Mouse (Mus musculus): ENCODE data around the gene Cfap298. TPM values are rescaled to one million over a fixed set of nuclear protein-coding genes. Genes with fewer than 3 reads are reported as not detected.

The Cfap298 gene
- polyA plus RNA-seq, 1 experiment from 2014 or later = 67.8 TPM

- Histone ChIP-seq H3K4me3 (no peak overlapping the region), H3K4me1 (peaks cover 8% of the 10 kb centered on the region), H3K36me3 (no peaks in the 10 kb centered on the region), H3K9me3 (replicated peaks) (no peaks in the 10 kb centered on the region), H3K27ac (replicated peaks) (no peak overlapping the region), H3K27me3 (ENCODE audit: low read depth, poor library complexity, severe bottlenecking) (no peaks in the 10 kb centered on the region)
- 85% methylated on average over 4 of the region's 4 CpGs for WGBS
- no peak for DNase-seq (ENCODE audit: low spot score)
Observed at GRCm38 (mm10) chr16:90901364-90901763, 33.5 kb downstream of the Cfap298 start.

DNA sequence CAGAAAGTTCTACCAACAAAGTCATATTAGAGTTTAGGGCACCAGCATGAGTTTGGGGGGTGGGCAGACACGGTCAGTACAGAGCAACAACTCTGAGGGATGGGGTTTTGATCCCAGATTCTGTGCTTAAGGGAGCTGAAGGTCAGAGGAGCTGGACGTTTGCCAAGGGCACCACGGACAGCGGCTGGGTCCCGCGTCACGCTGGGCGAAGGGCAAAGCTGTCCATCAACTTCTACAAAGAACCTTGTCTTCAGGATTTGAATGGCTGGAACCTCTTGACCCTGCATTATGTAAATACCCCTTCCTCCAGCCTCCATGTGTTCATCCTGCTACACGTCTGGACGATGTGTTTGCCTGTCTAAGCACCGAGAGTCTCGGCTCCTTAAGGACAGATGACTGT lies 35.4 kb downstream of the Cfap298 start:
- no peaks in the 10 kb centered on the region for H3K36me3 ChIP-seq
- 61% methylated on average over 12 of the region's 12 CpGs for whole genome bisulfite sequencing
- no peak overlapping the region for H3K27ac ChIP-seq (replicated peaks)
- no peak for DNase-seq (ENCODE audit: low spot score)
- no peaks in the 10 kb centered on the region for H3K27me3 ChIP-seq (ENCODE audit: low read depth, poor library complexity, severe bottlenecking)
- no peak overlapping the region for H3K4me3 ChIP-seq
- H3K9me3 ChIP-seq (replicated peaks) = no peaks in the 10 kb centered on the region
- peaks cover 8% of the 10 kb centered on the region for H3K4me1 ChIP-seq

- no peaks in the 10 kb centered on the region for H3K9me3 ChIP-seq (replicated peaks)
- no peak overlapping the region for H3K27ac ChIP-seq (replicated peaks)
- no peaks in the 10 kb centered on the region for H3K36me3 ChIP-seq
- H3K27me3 ChIP-seq (ENCODE audit: low read depth, poor library complexity, severe bottlenecking) = no peaks in the 10 kb centered on the region; the same call in 1 of the 2 replicates
- no peak for DNase-seq (ENCODE audit: low spot score)
- no peak overlapping the region for H3K4me3 ChIP-seq
- peaks cover 15% of the 10 kb centered on the region for H3K4me1 ChIP-seq
- 99% methylated on average over 3 of the region's 3 CpGs for WGBS
Observed at GRCm38 (mm10) chr16:90897651-90898050, 37.3 kb downstream of the Cfap298 start.

DNA sequence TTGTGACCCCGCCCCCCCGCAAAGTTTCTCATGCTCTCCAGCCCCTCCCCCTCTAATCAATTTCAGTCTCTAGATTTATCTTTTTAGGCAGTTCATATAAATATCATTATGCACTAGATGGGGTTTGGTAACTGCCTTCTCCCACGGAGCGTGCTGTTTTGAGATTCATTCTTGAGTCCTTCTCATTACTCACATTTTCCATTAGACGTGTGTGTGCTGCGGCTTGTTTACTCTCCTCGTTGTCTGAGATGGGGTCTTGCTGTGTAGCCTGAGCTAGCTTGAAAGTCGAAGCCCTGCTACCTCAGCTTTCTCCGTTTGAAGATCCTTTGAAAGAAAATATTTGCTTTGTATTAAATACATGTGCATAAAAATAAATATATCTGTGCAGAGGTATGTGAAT lies 41.1 kb downstream of the Cfap298 start:
- Histone ChIP-seq H3K27me3 (ENCODE audit: low read depth, poor library complexity, severe bottlenecking) (no peaks in the 10 kb centered on the region; the same call in 1 of the 2 replicates), H3K27ac (replicated peaks) (no peak overlapping the region), H3K36me3 (no peaks in the 10 kb centered on the region), H3K9me3 (replicated peaks) (no peaks in the 10 kb centered on the region), H3K4me3 (no peak overlapping the region), H3K4me1 (peaks cover 10% of the 10 kb centered on the region; the same call in 1 of the 2 replicates)
- 69% methylated on average over 9 of the region's 9 CpGs for WGBS
- no peak for DNase-seq (ENCODE audit: low spot score)

DNA sequence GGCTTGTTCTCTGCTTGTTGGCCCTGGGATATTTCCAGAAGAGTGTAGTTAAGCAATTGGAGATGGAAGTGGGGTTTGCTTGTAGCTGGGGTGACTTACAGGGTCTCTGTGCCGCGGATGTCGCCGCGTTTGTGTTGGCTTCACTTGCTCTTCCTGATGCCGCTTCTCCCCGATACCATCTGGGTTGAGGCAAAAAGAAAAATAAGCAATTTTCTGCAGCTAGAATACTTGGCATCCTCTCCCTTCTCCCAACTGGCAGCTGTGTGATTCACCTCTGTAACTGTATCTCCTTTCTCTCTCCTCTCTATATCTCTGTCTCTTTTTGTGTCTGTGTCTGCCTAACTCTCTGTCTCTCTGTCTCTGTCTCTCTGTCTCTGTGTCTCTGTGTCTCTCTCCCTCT lies 41.9 kb downstream of the Cfap298 start:
- WGBS = 72% methylated on average over 7 of the region's 7 CpGs
- H3K4me3 ChIP-seq = no peak overlapping the region
- no peak overlapping the region for H3K27ac ChIP-seq (replicated peaks)
- no peaks in the 10 kb centered on the region for H3K9me3 ChIP-seq (replicated peaks)
- no peak for DNase-seq (ENCODE audit: low spot score)
- H3K36me3 ChIP-seq = no peaks in the 10 kb centered on the region
- no peaks in the 10 kb centered on the region; the same call in 1 of the 2 replicates for H3K27me3 ChIP-seq (ENCODE audit: low read depth, poor library complexity, severe bottlenecking)
- peaks cover 10% of the 10 kb centered on the region; the same call in 1 of the 2 replicates for H3K4me1 ChIP-seq

DNA sequence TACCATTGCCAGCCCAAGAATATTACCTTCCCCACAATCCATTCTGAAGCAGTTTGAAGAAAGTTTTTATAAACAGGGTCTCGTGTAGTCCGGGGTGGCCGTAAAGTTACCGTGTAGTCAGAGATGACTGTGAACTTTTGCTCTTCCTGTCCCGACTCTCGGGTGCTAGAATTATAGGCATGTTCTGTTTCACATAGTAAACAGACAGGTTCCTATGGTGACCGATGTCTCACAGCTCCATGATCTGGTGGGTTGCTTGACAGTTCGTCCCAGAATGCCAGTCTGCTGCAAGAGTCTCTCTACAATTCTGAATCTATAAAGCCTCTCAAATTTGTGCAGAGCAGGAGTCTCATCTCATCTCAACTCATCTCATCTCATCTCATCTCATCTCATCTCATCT lies 42.8 kb downstream of the Cfap298 start:
- Histone ChIP-seq H3K4me3 (no peak overlapping the region), H3K9me3 (replicated peaks) (no peaks in the 10 kb centered on the region), H3K27me3 (ENCODE audit: low read depth, poor library complexity, severe bottlenecking) (no peaks in the 10 kb centered on the region; the same call in 1 of the 2 replicates), H3K4me1 (peaks cover 10% of the 10 kb centered on the region; the same call in 1 of the 2 replicates), H3K27ac (replicated peaks) (no peak overlapping the region), H3K36me3 (no peaks in the 10 kb centered on the region)
- DNase-seq (ENCODE audit: low spot score) = no peak
- 82% methylated on average over 8 of the region's 8 CpGs for WGBS

- 85% methylated on average over 14 of the region's 14 CpGs for WGBS
- H3K9me3 ChIP-seq (replicated peaks) = no peaks in the 10 kb centered on the region
- no peak overlapping the region for H3K27ac ChIP-seq (replicated peaks)
- peaks cover 10% of the 10 kb centered on the region; the same call in 1 of the 2 replicates for H3K4me1 ChIP-seq
- H3K4me3 ChIP-seq = no peak overlapping the region
- no peaks in the 10 kb centered on the region; the same call in 1 of the 2 replicates for H3K27me3 ChIP-seq (ENCODE audit: low read depth, poor library complexity, severe bottlenecking)
- no peak for DNase-seq (ENCODE audit: low spot score)
- H3K36me3 ChIP-seq = no peaks in the 10 kb centered on the region
Observed at GRCm38 (mm10) chr16:90891601-90892000, 43.3 kb downstream of the Cfap298 start.

GRCm38 (mm10) chr16:90890683-90891082 lies 44.2 kb downstream of the Cfap298 start:
- WGBS = 91% methylated on average over 9 of the region's 9 CpGs
- no peak overlapping the region for H3K4me3 ChIP-seq
- no peaks in the 10 kb centered on the region for H3K9me3 ChIP-seq (replicated peaks)
- no peaks in the 10 kb centered on the region; the same call in 1 of the 2 replicates for H3K27me3 ChIP-seq (ENCODE audit: low read depth, poor library complexity, severe bottlenecking)
- no peaks in the 10 kb centered on the region for H3K36me3 ChIP-seq
- no peak overlapping the region for H3K27ac ChIP-seq (replicated peaks)
- no peak for DNase-seq (ENCODE audit: low spot score)
- peaks cover 10% of the 10 kb centered on the region; the same call in 1 of the 2 replicates for H3K4me1 ChIP-seq

DNA sequence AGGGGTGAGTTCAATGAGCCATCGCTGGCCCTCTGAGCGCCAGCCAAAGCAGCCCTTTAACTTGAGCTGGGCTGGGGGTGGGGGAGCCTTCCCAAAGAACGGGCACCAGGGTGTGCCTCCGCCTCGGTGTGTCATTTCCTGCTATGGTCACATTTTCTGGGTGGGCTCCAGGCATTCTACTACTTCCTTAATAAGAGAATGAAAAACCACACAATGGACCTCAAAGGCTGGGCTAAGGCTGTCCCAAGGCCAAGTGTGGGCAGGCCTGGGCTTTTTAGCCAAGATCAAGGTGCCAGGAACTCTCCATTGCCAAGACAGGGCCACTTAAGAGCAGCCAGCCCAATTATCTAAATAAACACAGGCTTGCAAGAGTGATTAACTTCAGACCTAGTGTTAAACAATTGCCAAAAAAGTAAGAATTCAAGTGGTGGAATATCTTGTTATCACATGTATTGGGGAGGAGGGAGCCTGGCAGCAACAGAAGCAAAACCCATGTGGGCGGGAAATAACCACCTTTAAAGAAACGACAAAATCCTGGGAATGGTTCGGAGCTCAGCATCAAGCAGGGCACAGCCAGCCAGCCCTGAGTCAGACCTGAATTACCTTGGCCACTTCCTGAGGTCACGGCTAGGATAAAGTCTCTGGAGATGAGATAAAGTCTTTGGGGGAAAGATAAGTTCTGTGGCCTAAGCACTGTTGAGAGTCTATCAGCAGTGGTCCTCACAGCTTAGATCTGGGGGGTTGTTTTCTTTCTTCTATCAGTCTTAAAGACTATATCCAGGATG lies 48.9 kb downstream of the Cfap298 start:
- no peaks in the 10 kb centered on the region for H3K36me3 ChIP-seq
- no peaks in the 10 kb centered on the region for H3K27me3 ChIP-seq (ENCODE audit: low read depth, poor library complexity, severe bottlenecking)
- no peaks in the 10 kb centered on the region for H3K9me3 ChIP-seq (replicated peaks)
- peaks cover 5% of the 10 kb centered on the region; the same call in 1 of the 2 replicates for H3K4me1 ChIP-seq
- no peak overlapping the region for H3K27ac ChIP-seq (replicated peaks)
- no peak overlapping the region for H3K4me3 ChIP-seq
- 81% methylated on average over 9 of the region's 9 CpGs for WGBS
- DNase-seq (ENCODE audit: low spot score) = no peak

- WGBS = 78% methylated on average over 2 of the region's 2 CpGs
- H3K27ac ChIP-seq (replicated peaks) = no peak overlapping the region
Observed at GRCm38 (mm10) chr16:90885351-90885750, 49.6 kb downstream of the Cfap298 start.

GRCm38 (mm10) chr16:90882501-90882977 lies 52.4 kb downstream of the Cfap298 start:
- no peaks in the 10 kb centered on the region for H3K36me3 ChIP-seq
- H3K4me3 ChIP-seq = no peak overlapping the region
- H3K4me1 ChIP-seq = peaks cover 5% of the 10 kb centered on the region; the same call in 1 of the 2 replicates
- no peaks in the 10 kb centered on the region for H3K9me3 ChIP-seq (replicated peaks)
- DNase-seq (ENCODE audit: low spot score) = no peak
- H3K27ac ChIP-seq (replicated peaks) = no peak overlapping the region
- 76% methylated on average over 8 of the region's 8 CpGs for WGBS
- H3K27me3 ChIP-seq (ENCODE audit: low read depth, poor library complexity, severe bottlenecking) = no peaks in the 10 kb centered on the region

More at GRCm38 (mm10) chr16:90885351-90885750, 49.6 kb downstream of the Cfap298 start:
- no peaks in the 10 kb centered on the region for H3K9me3 ChIP-seq (replicated peaks)
- no peaks in the 10 kb centered on the region for H3K36me3 ChIP-seq
- no peak for DNase-seq (ENCODE audit: low spot score)
- H3K4me1 ChIP-seq = peaks cover 5% of the 10 kb centered on the region; the same call in 1 of the 2 replicates
- no peaks in the 10 kb centered on the region for H3K27me3 ChIP-seq (ENCODE audit: low read depth, poor library complexity, severe bottlenecking)
- H3K4me3 ChIP-seq = no peak overlapping the region

DNA sequence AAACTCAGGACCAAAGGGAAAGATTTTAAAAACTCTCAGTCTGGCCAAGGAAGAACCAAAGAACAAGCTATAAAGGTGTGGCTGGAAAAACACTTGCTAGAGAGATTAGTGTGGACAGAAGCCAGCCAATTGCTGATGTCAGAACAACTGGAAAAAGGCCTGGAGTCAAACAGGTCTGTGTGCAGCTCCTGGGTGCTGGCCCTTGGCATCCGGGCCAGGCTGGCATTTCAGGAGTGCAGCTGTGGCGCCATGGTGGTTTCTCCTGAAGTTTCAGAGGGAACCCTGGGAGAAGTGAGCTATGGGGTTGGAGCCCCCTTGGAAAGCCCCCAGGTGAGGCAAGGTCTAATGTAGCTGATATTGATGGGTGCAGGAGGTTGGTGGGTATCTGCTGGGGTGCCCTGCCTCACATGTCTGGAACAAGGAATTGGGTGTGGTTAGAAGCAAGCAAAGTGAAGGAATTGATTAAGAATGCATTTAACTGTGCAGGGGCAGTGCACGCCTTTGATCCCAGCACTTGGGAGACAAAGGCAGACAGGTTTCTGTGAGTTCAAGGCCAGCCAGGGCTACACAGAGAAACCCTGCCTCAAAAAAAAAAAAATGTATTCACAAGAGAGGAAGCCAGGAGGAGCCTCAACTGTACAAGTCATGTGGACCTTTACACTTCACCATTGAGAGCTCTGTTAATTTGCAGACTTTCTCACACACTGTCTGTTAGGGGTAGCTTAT lies 56.6 kb downstream of the Cfap298 start:
- no peaks in the 10 kb centered on the region for H3K9me3 ChIP-seq (replicated peaks)
- H3K4me1 ChIP-seq = no peaks in the 10 kb centered on the region
- WGBS = 91% methylated on average over 3 of the region's 3 CpGs
- no peaks in the 10 kb centered on the region for H3K36me3 ChIP-seq
- no peak overlapping the region for H3K27ac ChIP-seq (replicated peaks)
- no peak overlapping the region for H3K4me3 ChIP-seq
- H3K27me3 ChIP-seq (ENCODE audit: low read depth, poor library complexity, severe bottlenecking) = no peaks in the 10 kb centered on the region
- DNase-seq (ENCODE audit: low spot score) = no peak
